Mouse (Mus musculus) left cerebral cortex, adult 18-20 months (tissue): ENCODE results near the gene Maml2. TPM values are rescaled to one million over a fixed set of nuclear protein-coding genes. Genes with fewer than 3 reads are reported as not detected.
"Not testable (repeated sequence)": the region's sequence is repeated elsewhere in the genome, so short reads cannot be mapped to it uniquely, and the experiment has no call there.

Experiments
- DNase-seq, 2 experiments: peaks; one replicate each; pipeline ENCODE4 v3.0.0; 2021 to 2022; ENCODE audit warnings: low spot score in 2 of 2, mixed read lengths in 1 of 2
- microRNA-seq, 2 experiments: library from miRNA; unstranded; fragments of <30 nt; microRNA quantifications; one replicate each; pipeline ENCODE4 v1.2.0; 2021
- total RNA-seq, 2 experiments: library from RNA; stranded (reverse); gene quantifications; 2 replicates each; pipeline ENCODE4 v1.2.3; 2021

Gene Maml2
- total RNA-seq, 2 experiments from 2014 or later, result 6.1 to 6.6 TPM

GRCm38 (mm10) chr9:13701773-13702172 is 404.0 kb downstream of the Maml2 start:
- no peak for DNase-seq

GRCm38 (mm10) chr9:13703100-13703499 is 405.3 kb downstream of the Maml2 start:
- no peak for DNase-seq

GRCm38 (mm10) chr9:13704917-13705316 is 407.2 kb downstream of the Maml2 start:
- no peak for DNase-seq

GRCm38 (mm10) chr9:13707066-13707555 is 409.4 kb downstream of the Maml2 start:
- DNase-seq, result no peak

GRCm38 (mm10) chr9:13709436-13709835 is 411.7 kb downstream of the Maml2 start:
- DNase-seq, result peak in 1 of 2 experiments; percentile 5

- DNase-seq, result not testable (repeated sequence)
Measured at GRCm38 (mm10) chr9:13715891-13716290, 418.1 kb downstream of the Maml2 start.

- DNase-seq, result peak; percentile 79 to 84
Measured at GRCm38 (mm10) chr9:13716316-13717099, 418.8 kb downstream of the Maml2 start.

- DNase-seq, result no peak
Measured at GRCm38 (mm10) chr9:13748404-13748797, 450.6 kb downstream of the Maml2 start, which contains the start of gene Mtmr2. Mtmr2 (plus strand) TSS chr9:13748410.

GRCm38 (mm10) chr9:13748798-13749674 is 451.3 kb downstream of the Maml2 start:
- peak; percentile 95 to 98 for DNase-seq

- no peak for DNase-seq
Measured at GRCm38 (mm10) chr9:13749675-13749998, 451.9 kb downstream of the Maml2 start.

- no peak for DNase-seq
Measured at GRCm38 (mm10) chr9:13752543-13752942, 454.8 kb downstream of the Maml2 start.

Small RNAs within 50 kb of the gene (microRNA-seq; reads per million reads assigned to microRNA genes)
- 0 reads per million in 2 experiments for gene Gm22643

Other genes with a start within 250 kb of the Maml2 start
- 1 to 10 TPM; 8.6 to 9.9 TPM for gene Jrkl, start 52.1 kb upstream of the Maml2 start, total RNA-seq
- 10 to 100 TPM; 18.7 to 20.2 TPM for gene Ccdc82, start 51.0 kb upstream of the Maml2 start, total RNA-seq
- not detected for gene Gm17571, start 148.8 kb downstream of the Maml2 start, total RNA-seq